ENCODE assay signal across 23 mouse cellular contexts in the genomic region with DNA sequence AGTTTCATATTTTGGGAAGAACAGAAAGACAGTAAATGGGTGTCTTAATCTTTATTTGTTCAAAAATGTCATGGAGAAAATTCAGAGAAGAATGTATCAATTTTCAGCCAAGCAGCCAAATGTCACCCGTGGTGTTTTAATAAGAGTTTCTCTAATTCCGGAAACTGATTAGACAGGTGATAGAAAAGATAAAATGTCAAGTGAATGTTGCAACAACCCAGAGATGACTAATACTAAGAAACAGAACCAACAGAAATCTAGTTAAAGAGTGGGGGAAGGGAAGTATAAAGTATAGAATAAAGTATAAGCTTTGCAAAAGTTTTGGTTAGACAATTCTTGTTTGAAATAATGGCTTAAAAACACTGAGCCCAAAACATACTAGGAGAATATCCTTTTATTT.
DNase-seq lines count a peak whose midpoint lies in the region; ATAC-seq and TF ChIP-seq lines count a peak whose summit lies in the region.
"Had no signal": no experiment of that assay in that cellular context is flagged by ENCODE, and none has a peak within 500 bp of the region (broad histone marks: within the 10 kb centered on the region; RNA-seq: fewer than 3 reads in every experiment).

No protein-coding gene starts in this region.

- intact Hi-C loops in heart, adult 2 months (cut with DNase I), result no loop called here

- 45% methylated on average over 2 of the region's 2 CpGs for WGBS in heart, adult 2 months

- peaks cover 64% of the 10 kb centered on the region for H3K4me1 ChIP-seq in G1E (ENCODE audit: insufficient read depth, low read depth, low read length)
- no peaks in the 10 kb centered on the region for H3K4me1 ChIP-seq in heart, adult 2 months (ENCODE audit: control insufficient read depth, insufficient read depth, low read length)
- H3K4me1 ChIP-seq: forebrain, embryonic 13.5 days; heart, embryonic 12.5 days; hindbrain, embryonic 12.5 days; limb, embryonic 15.5 days; midbrain, embryonic 12.5 days had no signal

- no peaks in the 10 kb centered on the region for H3K79me2 ChIP-seq in heart, adult 2 months (replicated peaks; ENCODE audit: control insufficient read depth, insufficient read depth, low read length)

- no peak for TF ChIP-seq POLR2A in heart, adult 2 months (IDR thresholded peaks at IDR 0.05; ENCODE audit: insufficient read depth, low read depth, low read length)

- H3K9ac ChIP-seq in heart, adult 2 months (ENCODE audit: low read depth, low read length), result no peak overlapping the region
- H3K9ac ChIP-seq: forebrain, embryonic 13.5 days; heart, embryonic 12.5 days; hindbrain, embryonic 12.5 days; limb, embryonic 15.5 days; midbrain, embryonic 12.5 days had no signal

- ATAC-seq in G1E (ENCODE audit: extremely low read depth, insufficient number of reproducible peaks, low FRiP score, poor library complexity, severe bottlenecking), result peak; percentile 73
- peak; percentile 78 for ATAC-seq in megakaryocyte progenitor cell, adult 5-6 weeks (replicated peaks; ENCODE audit: poor library complexity)
- ATAC-seq: forebrain, embryonic 13.5 days had no signal

- peak; percentile 27 for DNase-seq in CD4-positive helper T cell, adult 2 months (ENCODE audit: low read depth, low spot score)
- peak; percentile 19 for DNase-seq in G1E (ENCODE audit: low spot score)
- peak; percentile 6 for DNase-seq in c-Kit-positive CD71-positive TER-119-positive erythroid progenitor cells, embryonic 14.5 days (ENCODE audit: low spot score)
- no peak for DNase-seq in heart, adult 2 months
- DNase-seq in right cerebral cortex, postnatal 36 days (ENCODE audit: low spot score in 2 of 2), result no peak
- no peak for DNase-seq in testis, postnatal 10 days (ENCODE audit: low spot score)
- DNase-seq: adrenal gland, adult 8-10 months; B cell, adult 2 months; cerebellum, adult 11 months; cerebellum, postnatal 25 days; gastrocnemius, adult 2 months; heart, postnatal 10 days; kidney, adult 2 months; kidney, postnatal 10 days; lung, adult 18-20 months; lung, postnatal 10 days had no signal

- H3K27ac ChIP-seq in heart, adult 2 months, result no peak overlapping the region
- H3K27ac ChIP-seq: forebrain, embryonic 13.5 days; gastrocnemius, adult 2 months; hindbrain, embryonic 12.5 days; left cerebral cortex, adult 2 months; limb, embryonic 15.5 days; midbrain, embryonic 12.5 days had no signal

- no peaks in the 10 kb centered on the region for H3K36me3 ChIP-seq in G1E (replicated peaks)
- no peaks in the 10 kb centered on the region for H3K36me3 ChIP-seq in heart, adult 2 months (ENCODE audit: control insufficient read depth, insufficient read depth, low read length)
- H3K36me3 ChIP-seq: heart, embryonic 12.5 days; hindbrain, embryonic 12.5 days; limb, embryonic 15.5 days; midbrain, embryonic 12.5 days had no signal

- TF ChIP-seq EP300 in heart, adult 2 months (IDR thresholded peaks at IDR 0.05; ENCODE audit: insufficient read depth, low read depth, low read length), result no peak

- no peaks in the 10 kb centered on the region for H3K27me3 ChIP-seq in G1E (ENCODE audit: insufficient read depth, low read length)
- no peaks in the 10 kb centered on the region for H3K27me3 ChIP-seq in heart, adult 2 months (ENCODE audit: control insufficient read depth, insufficient read depth, low read length)
- H3K27me3 ChIP-seq: forebrain, embryonic 13.5 days; heart, embryonic 12.5 days; hindbrain, embryonic 12.5 days; limb, embryonic 15.5 days; midbrain, embryonic 12.5 days had no signal

- TF ChIP-seq CTCF in G1E (IDR thresholded peaks at IDR 0.05; ENCODE audit: low read depth, low read length), result no peak
- no peak for TF ChIP-seq CTCF in heart, adult 2 months (IDR thresholded peaks at IDR 0.05)

- no peak overlapping the region for H3K4me3 ChIP-seq in G1E (ENCODE audit: low read depth, low read length)
- no peak overlapping the region for H3K4me3 ChIP-seq in heart, adult 2 months
- H3K4me3 ChIP-seq: forebrain, embryonic 13.5 days; gastrocnemius, adult 2 months; heart, embryonic 12.5 days; hindbrain, embryonic 12.5 days; left cerebral cortex, adult 2 months; limb, embryonic 15.5 days; midbrain, embryonic 12.5 days had no signal

- no peaks in the 10 kb centered on the region for H3K9me3 ChIP-seq in G1E (replicated peaks)
- H3K9me3 ChIP-seq: forebrain, embryonic 13.5 days; heart, embryonic 12.5 days; hindbrain, embryonic 12.5 days; limb, embryonic 15.5 days; midbrain, embryonic 12.5 days had no signal

Comparison
In these comparisons a context has a peak if more than half of its experiments do, and no peak if none do; other contexts are left out.
1. DNase-seq: peak in CD4-positive helper T cell, adult 2 months (single experiment), G1E (single experiment) and c-Kit-positive CD71-positive TER-119-positive erythroid progenitor cells, embryonic 14.5 days (single experiment); none in heart, adult 2 months (0 of 2), right cerebral cortex, postnatal 36 days (0 of 2) and testis, postnatal 10 days (single experiment).